Mouse (Mus musculus) thymus, adult 2 months (tissue): Measurements from ENCODE around the gene Sdhaf3.

Experiments
- CTCF ChIP-seq: fragments of 200-500 bp; IDR thresholded peaks from 2 replicates; pipeline ENCODE4 v1.5.1; 2012; ENCODE audit warnings: mild to moderate bottlenecking, control low read depth, low read length, moderate library complexity, borderline replicate concordance; ENCODE audit not compliant: control insufficient read depth, poor library complexity, insufficient read depth; ENCODE audit errors: extremely low read depth
- POLR2A ChIP-seq: fragments of 200-500 bp; IDR thresholded peaks from 2 replicates; pipeline ENCODE4 v1.6.1; 2012; ENCODE audit warnings: mild to moderate bottlenecking, low read length, control low read depth, moderate library complexity; ENCODE audit not compliant: control insufficient read depth, poor library complexity, insufficient read depth; ENCODE audit errors: extremely low read depth

GRCm38 (mm10) chr6:6914849-6915525 is 40.8 kb upstream of the Sdhaf3 start:
- TF ChIP-seq POLR2A, result no peak
- TF ChIP-seq CTCF, result no peak
